Mouse (Mus musculus): Measurements from ENCODE around the gene Gcc2.

- no peak for TF ChIP-seq POLR2A (IDR thresholded peaks at IDR 0.05; ENCODE audit: low read depth, low read length)
- TF ChIP-seq CTCF (conservative IDR thresholded peaks at IDR 0.05; ENCODE audit: insufficient read depth, insufficient read length, low read depth, low read length), result no peak
These were observed 88.3 kb downstream of the Gcc2 start for GRCm38 (mm10) chr10:58343552-58343951.

All from kidney, adult 2 months (tissue).